ENCODE assay signal across 16 mouse cellular contexts in the genomic region with DNA sequence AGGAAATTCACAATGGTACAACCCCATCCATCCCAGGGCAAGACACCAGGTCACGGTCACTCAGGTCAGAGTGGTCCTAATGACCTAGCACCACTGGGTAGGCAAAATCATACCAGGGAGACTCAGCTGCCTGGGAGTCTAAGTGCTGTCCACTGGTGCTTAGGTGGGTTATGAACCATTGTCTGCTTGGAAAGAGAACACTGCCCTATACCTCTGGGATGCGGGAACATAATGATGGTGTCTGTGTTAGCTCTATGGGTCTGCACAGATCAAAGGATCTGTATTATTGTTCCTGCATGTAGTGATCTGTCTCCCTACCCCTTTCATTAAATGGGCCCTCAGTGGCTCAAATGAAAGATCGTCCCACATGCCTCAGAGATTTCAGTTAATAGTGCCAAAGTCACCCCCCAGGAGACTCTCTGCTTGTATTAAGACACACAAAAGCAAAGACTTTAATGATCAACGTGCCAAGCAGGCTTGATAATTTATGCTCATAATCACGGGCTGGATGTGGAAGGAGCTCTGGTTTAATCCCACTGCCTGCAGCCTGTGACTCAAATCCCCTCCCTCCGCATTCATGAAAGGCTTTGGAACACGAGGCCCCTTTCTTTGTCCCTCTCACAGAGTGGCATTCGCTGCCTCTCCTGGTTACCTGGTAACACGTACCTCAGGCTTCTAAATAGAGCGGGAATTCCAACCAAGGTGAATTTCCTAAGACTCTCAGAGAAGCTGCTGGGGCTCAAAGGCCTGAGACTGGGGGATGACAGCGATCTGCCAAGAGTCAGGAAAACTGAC. TPM values are rescaled to one million over a fixed set of nuclear protein-coding genes. Genes with fewer than 3 reads are reported as not detected.
DNase-seq lines count a peak whose midpoint lies in the region; ATAC-seq lines count a peak whose summit lies in the region.
"Had no signal": no experiment of that assay in that cellular context is flagged by ENCODE, and none has a peak within 500 bp of the region (broad histone marks: within the 10 kb centered on the region; RNA-seq: fewer than 3 reads in every experiment).

No protein-coding gene starts in this region.

- H3K9ac ChIP-seq in forebrain, embryonic 15.5 days (replicated peaks) = peak overlapping the region; percentile 95
- H3K9ac ChIP-seq: heart, embryonic 15.5 days; limb, embryonic 12.5 days had no signal

- peaks cover 13% of the 10 kb centered on the region; the same call in 1 of the 2 replicates for H3K36me3 ChIP-seq in forebrain, embryonic 15.5 days
- peaks cover 4% of the 10 kb centered on the region; the same call in 1 of the 2 replicates for H3K36me3 ChIP-seq in midbrain, embryonic 10.5 days
- H3K36me3 ChIP-seq: heart, embryonic 15.5 days; limb, embryonic 12.5 days had no signal

- 6% methylated on average over 11 of the region's 11 CpGs for WGBS in forebrain, embryonic 15.5 days
- WGBS in midbrain, embryonic 10.5 days = 14% methylated on average over 11 of the region's 11 CpGs

- peak; percentile 51 for DNase-seq in retina, postnatal 1 day
- no peak for DNase-seq in retina, embryonic 14.5 days (ENCODE audit: low spot score)
- peak; percentile 76 for DNase-seq in midbrain, embryonic 10.5 days (ENCODE audit: low spot score)
- DNase-seq in Muller cell, postnatal 12 days (ENCODE audit: inconsistent ontology term) = no peak
- no peak for DNase-seq in ovary, postnatal 10 days (ENCODE audit: low spot score)
- DNase-seq in spleen, adult 18-20 months = no peak
- DNase-seq in adrenal gland, postnatal 10 days = no peak
- DNase-seq: adrenal gland, postnatal 36 days; kidney, postnatal 36 days; lung, adult 18-20 months; thymus, postnatal 36 days had no signal

- H3K9me3 ChIP-seq in forebrain, embryonic 15.5 days = no peaks in the 10 kb centered on the region
- H3K9me3 ChIP-seq in midbrain, embryonic 10.5 days (replicated peaks) = no peaks in the 10 kb centered on the region
- H3K9me3 ChIP-seq: heart, embryonic 15.5 days; limb, embryonic 12.5 days had no signal

- H3K27me3 ChIP-seq in forebrain, embryonic 15.5 days = no peaks in the 10 kb centered on the region
- peaks cover 72% of the 10 kb centered on the region for H3K27me3 ChIP-seq in midbrain, embryonic 10.5 days (ENCODE audit: low read depth, poor library complexity, severe bottlenecking)

- H3K4me2 ChIP-seq in forebrain, embryonic 15.5 days (replicated peaks) = peak overlapping the region; percentile 68
- H3K4me2 ChIP-seq: heart, embryonic 15.5 days; limb, embryonic 12.5 days had no signal

- peak overlapping the region; percentile 99 for H3K27ac ChIP-seq in forebrain, embryonic 15.5 days (replicated peaks)
- peak overlapping the region; percentile 84 for H3K27ac ChIP-seq in midbrain, embryonic 10.5 days (replicated peaks)
- H3K27ac ChIP-seq: heart, embryonic 15.5 days; limb, embryonic 12.5 days had no signal

- peaks cover 87% of the 10 kb centered on the region for H3K4me1 ChIP-seq in forebrain, embryonic 15.5 days
- peaks cover 90% of the 10 kb centered on the region for H3K4me1 ChIP-seq in midbrain, embryonic 10.5 days

- ATAC-seq in forebrain, embryonic 15.5 days (replicated peaks) = peak; percentile 33; the same call in 1 of the 2 replicates
- ATAC-seq: intestine, postnatal 0 days had no signal

- H3K4me3 ChIP-seq in forebrain, embryonic 15.5 days = peak overlapping the region; percentile 87
- H3K4me3 ChIP-seq in midbrain, embryonic 10.5 days = peak overlapping the region; percentile 62
- H3K4me3 ChIP-seq: heart, embryonic 15.5 days; limb, embryonic 12.5 days had no signal

RNA-seq across cellular contexts. Expression of gene Igfbpl1, which starts 3.7 kb away (rescaled TPM):
- 114 and 126 TPM in 2 replicates for polyA plus RNA-seq in forebrain, embryonic 15.5 days (2015; fragmentation: Nextera tagmentation; extraction: Ambion mirVana)
- polyA plus RNA-seq in midbrain, embryonic 10.5 days (2016; fragmentation: Nextera tagmentation; extraction: Ambion mirVana) = 13.8 and 23.1 TPM in 2 replicates
- under 1 TPM in 1 of 2 experiments, not detected in 1; 0.12 TPM for total RNA-seq in adrenal gland, postnatal 10 days (2021)
- total RNA-seq: adrenal gland, postnatal 36 days; megakaryocyte-erythroid progenitor cell, adult 5-6 weeks had no signal

RNA-seq across cellular contexts. Expression of gene Aldh1b1, which starts 24.2 kb away (rescaled TPM):
- polyA plus RNA-seq in forebrain, embryonic 15.5 days (2015; fragmentation: Nextera tagmentation; extraction: Ambion mirVana) = 25.7 and 27.4 TPM in 2 replicates
- polyA plus RNA-seq in midbrain, embryonic 10.5 days (2016; fragmentation: Nextera tagmentation; extraction: Ambion mirVana) = 4.6 and 5.1 TPM in 2 replicates
- total RNA-seq in adrenal gland, postnatal 10 days (2021) = 10 to 100 TPM; 22.1 to 28.1 TPM

RNA-seq across cellular contexts. Expression of gene Stra6l, which starts 25.5 kb away (rescaled TPM):
- 1.5 and 1.6 TPM in 2 replicates for polyA plus RNA-seq in forebrain, embryonic 15.5 days (2015; fragmentation: Nextera tagmentation; extraction: Ambion mirVana)
- 0.11 and 0.17 TPM in 2 replicates for polyA plus RNA-seq in midbrain, embryonic 10.5 days (2016; fragmentation: Nextera tagmentation; extraction: Ambion mirVana)
- total RNA-seq in adrenal gland, postnatal 10 days (2021) = 1 to 10 TPM; 4.8 to 8.1 TPM
- total RNA-seq: megakaryocyte-erythroid progenitor cell, adult 5-6 weeks had no signal

Comparison
In these comparisons a context has a peak if more than half of its experiments do, and no peak if none do; other contexts are left out.
1. DNase-seq: peak in retina, postnatal 1 day (single experiment) and midbrain, embryonic 10.5 days (single experiment); none in retina, embryonic 14.5 days (single experiment), Muller cell, postnatal 12 days (single experiment), ovary, postnatal 10 days (single experiment), spleen, adult 18-20 months (0 of 2) and adrenal gland, postnatal 10 days (single experiment).